Mouse (Mus musculus): ENCODE measurements around the gene E130114P18Rik.

DNA sequence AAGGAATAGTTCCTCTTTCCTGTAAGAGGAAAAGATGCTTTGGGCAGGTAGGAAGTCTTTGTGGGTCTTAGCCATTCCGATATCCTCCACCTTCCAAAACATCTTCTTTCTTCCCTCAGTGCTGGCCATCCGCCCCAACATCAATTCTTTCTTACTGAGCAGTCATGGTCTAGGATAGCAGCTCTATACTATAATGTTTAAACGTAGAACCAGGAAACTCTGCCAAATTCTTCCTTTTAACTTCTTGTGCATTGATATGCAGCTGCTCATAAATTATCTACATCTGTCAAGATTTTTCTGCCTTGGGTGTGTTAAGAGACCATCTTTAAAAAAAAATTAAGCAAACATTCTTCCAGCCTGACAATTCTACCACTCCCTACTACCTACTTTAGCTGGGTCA lies 47.5 kb downstream of the E130114P18Rik start:
- TF ChIP-seq CTCF (IDR thresholded peaks at IDR 0.05; ENCODE audit: control insufficient read depth, insufficient read depth, insufficient replicate concordance, low read depth, low read length) (no peak), POLR2A (IDR thresholded peaks at IDR 0.05; ENCODE audit: control insufficient read depth, low read depth, low read length) (no peak)
